Mouse (Mus musculus): Measurements from ENCODE around the gene Crlf1.

The Crlf1 gene

DNA sequence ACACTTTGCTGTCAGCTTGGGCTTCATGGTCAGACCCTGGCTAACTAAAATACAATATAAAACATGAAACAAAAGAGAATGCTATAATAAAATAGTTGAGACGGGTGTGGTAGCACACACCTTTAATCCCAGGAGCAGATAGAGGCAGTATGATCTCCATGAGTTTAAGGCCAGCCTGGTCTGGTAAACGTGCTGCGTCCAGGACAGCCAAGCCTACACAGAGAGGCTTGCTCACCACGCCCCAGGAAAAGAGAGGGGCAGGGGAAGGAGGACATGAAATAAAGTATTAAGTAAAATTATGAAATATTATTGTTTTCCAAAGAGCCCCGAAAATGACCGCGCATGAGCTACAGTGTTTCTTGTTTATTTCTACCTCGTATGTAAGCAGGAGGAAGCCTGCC lies 34.2 kb downstream of the Crlf1 start:
- DNase-seq: no peak

DNA sequence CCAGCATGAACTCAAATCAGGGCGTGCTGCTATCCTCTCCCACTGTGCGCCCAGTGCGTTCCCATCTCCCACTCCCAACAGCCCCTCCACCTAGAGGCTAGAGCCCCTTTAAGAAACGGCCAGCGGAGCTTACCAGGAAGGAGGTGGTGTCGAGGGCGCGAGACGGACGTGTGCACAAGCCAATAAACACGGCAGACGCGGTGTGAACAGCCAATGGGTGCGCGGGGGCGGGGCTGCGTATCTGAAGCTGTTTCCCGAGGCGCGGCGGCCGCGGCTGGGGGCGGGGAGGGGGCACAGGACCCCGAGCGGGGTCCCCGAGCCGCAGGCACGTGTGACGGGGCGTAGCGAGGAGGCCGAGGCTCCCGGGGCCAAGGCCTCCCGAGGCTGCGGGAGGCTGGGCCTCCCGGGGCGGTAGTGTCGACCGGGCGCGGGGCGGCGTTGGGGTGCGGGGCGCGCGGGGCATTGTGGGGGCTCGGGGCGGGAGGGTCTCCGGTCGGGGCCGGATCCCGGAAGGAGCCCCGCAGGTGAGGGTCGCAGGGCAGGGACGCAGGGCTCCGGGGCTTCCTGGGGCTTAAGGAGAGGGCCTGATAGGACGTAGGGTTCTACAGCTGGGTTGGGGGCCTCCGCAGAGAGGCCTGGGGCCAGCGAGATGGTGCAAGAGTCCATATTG lies 34.7 kb downstream of the Crlf1 start, which contains the start of the genes Fkbp8 and Kxd1:
TSS of gene Fkbp8 (plus strand) at position 213 of the 670 bp plus-strand sequence.
TSS of gene Kxd1 (minus strand) at position 445 of the 670 bp plus-strand sequence.
- peak; percentile 98 for DNase-seq

GRCm38 (mm10) chr8:70528182-70528797 lies 35.3 kb downstream of the Crlf1 start:
- DNase-seq: no peak

DNA sequence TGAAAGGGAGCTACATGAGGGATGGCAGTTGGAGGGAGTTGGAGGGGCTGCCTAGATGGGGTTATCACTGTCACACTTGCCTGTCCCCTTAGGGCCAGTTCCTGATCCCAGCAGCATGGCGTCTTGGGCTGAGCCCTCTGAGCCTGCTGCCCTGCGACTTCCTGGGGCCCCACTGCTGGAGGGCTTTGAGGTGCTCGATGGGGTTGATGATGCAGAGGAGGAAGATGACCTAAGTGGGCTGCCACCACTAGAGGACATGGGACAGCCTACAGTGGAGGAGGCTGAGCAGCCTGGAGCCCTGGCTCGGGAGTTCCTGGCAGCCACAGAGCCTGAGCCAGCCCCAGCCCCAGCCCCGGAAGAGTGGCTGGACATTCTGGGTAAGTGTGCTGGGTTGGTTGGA lies 36.3 kb downstream of the Crlf1 start:
- no peak for DNase-seq

- DNase-seq: no peak
Observed at GRCm38 (mm10) chr8:70529741-70530161, 36.8 kb downstream of the Crlf1 start.

DNA sequence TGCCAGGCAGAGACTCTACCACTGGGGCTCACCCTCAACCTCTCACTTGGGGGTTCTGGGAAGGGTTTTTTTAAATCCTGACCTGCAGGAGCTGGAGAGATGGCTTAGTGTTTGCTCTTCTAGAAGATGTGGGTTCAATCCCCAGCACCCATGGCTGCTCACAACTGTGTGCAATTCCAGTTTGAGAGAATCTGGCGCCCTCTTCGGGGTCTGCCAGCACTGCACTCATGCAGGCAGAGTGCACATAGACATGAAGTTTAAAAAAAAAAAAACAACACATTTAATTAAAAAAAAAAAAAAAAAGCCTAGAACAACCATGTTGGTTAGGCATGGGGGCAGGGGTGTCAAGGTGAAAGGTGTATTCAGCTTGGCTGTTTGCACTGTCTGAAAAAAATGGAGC lies 37.4 kb downstream of the Crlf1 start:
- DNase-seq: no peak

DNA sequence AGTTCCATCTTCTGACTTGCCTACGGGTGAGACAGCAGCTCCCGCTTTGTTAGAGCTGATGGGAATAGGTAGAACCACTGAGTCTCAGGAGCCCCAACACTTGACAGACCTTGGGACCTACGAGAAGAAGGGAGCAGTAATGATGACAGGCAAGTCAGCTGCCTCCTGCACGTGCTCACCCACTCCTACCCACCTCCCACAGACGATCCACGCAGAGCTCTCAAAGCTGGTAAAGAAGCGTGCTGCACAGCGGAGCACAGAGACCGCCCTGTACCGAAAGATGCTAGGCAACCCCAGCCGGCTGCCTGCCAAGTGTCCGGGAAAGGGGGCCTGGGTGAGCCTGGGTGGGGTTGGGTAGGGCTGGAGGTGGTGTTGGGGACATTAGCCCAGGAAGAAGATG lies 41.3 kb downstream of the Crlf1 start:
- DNase-seq: no peak

DNA sequence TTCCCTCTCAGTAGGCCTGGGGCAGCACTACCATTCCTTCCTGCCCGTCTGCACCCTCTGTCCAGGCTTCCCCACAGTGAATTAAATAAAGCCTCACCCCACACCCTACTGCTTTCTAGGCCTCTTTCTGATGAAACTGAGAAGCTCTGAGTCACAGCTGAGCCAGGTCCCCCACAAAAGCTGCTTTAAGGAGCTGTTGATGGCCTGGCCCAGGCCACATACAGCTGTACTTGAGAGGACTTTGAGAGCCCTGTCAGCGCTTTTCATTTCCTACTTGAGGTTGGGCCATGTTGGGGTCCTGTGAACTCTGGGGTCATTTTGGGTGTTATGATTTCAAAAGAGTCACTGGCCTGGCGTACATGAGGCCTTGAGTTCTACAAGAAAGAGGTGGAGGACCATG lies 42.3 kb downstream of the Crlf1 start:
- DNase-seq: no peak

- DNase-seq: no peak
Observed at GRCm38 (mm10) chr8:70535701-70536100, 42.7 kb downstream of the Crlf1 start.

GRCm38 (mm10) chr8:70538024-70538579 lies 45.1 kb downstream of the Crlf1 start:
- peak; percentile 59 for DNase-seq

DNA sequence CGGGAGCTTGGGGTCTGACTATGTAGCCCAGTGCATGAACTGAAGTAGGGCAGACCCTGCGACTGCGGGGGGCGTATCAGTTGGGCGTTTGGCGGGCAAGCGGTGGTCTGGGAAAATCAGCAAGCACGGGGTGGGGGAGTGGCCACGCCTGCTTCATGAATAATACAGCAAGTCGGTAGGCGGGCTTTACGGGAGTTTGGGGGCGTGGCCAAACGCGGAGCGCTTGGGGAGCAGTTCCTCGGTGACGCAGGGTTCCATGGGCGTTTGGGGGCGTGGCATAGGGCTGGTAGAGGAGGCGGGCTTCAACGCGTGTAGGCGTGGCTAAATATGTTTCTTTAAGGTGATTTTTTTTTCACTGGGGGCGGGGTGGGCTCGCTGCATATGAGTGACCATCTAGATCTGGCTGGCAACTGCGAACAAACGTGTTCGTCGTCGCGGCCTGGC lies 45.7 kb downstream of the Crlf1 start:
- peak; percentile 99 for DNase-seq

- DNase-seq: peak; percentile 98
Observed at GRCm38 (mm10) chr8:70539077-70539813, 46.3 kb downstream of the Crlf1 start, which contains the start of gene Ell. Ell (plus strand) TSS chr8:70539457.

DNA sequence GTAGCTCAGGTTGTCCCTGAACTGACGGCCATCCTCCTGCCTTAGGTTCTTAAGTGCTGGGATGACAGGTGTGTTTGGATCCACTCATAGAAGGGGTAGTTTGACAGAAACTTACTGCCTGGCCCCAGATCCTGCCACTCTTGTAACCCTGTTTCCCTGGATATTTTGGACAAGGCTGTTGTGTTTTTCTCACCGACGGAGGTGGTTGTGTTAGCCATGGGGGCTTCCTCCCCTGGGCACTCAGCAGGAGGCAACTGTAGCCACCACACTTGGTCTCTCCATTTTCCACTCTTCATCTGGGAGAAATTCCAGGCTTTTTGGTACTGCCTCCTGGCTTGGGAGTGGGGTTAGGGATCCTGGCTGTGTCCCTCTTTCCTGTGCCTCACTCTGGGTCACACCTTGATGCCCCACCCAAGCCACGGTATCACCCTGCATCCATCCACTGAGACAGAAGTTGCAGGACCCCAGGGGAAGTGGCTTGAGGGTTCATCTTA lies 47.1 kb downstream of the Crlf1 start:
- no peak for DNase-seq

DNA sequence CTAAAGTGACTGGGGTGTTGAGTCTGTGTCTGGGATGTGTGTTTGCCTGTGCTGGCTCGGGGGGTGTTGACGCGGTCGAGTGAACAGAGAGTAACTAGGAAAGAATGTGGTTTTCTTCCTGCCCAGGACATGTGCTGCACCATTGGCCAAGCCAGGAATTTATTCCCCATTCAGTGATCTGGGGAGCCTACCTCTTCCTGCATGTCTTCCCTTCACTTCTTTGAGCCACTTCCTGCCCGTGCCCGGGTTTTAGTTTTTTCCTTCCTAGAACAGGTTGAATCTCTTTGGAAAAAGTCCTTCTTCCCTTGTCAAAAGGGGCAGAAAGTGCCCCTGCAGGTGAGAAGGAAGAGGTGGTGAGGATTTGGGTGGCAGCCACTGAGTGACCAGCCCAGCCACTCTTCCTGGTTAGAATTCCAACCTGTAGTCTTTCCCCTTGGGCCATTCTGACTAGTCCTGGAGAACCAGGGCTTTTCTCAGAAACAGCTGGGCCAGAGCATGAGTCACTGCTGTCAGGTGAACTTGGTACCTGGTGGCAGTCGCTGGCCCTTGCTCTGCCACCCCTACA lies 47.6 kb downstream of the Crlf1 start:
- DNase-seq: no peak

- no peak for DNase-seq
Observed at GRCm38 (mm10) chr8:70541081-70541480, 48.1 kb downstream of the Crlf1 start.

DNA sequence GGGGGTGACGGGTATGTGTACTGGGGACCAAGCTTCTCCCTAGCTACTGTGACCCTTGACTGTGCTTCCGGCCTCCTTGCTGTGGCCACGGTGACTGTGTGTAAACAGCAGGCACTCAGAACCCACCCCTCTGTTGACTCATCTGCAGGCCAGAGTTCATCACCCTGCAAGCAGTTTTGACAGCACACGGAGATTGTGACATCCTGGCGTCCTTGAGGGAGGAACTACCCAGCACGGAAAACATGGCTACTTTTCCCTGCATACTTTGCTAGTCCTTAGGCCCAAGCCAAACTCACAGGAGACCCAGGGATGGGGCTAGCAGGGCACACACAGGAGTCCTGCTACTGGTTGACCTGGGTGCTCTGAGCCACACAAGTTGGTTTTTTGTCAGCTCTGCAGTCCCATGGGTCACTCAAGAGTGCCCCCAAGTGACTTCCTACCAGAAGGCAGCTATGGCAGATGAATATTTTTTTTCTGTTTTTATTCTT lies 51.3 kb downstream of the Crlf1 start:
- no peak for DNase-seq

- no peak for DNase-seq
Observed at GRCm38 (mm10) chr8:70546412-70546811, 53.5 kb downstream of the Crlf1 start.

- no peak for DNase-seq
Observed at GRCm38 (mm10) chr8:70547762-70548161, 54.8 kb downstream of the Crlf1 start.

DNA sequence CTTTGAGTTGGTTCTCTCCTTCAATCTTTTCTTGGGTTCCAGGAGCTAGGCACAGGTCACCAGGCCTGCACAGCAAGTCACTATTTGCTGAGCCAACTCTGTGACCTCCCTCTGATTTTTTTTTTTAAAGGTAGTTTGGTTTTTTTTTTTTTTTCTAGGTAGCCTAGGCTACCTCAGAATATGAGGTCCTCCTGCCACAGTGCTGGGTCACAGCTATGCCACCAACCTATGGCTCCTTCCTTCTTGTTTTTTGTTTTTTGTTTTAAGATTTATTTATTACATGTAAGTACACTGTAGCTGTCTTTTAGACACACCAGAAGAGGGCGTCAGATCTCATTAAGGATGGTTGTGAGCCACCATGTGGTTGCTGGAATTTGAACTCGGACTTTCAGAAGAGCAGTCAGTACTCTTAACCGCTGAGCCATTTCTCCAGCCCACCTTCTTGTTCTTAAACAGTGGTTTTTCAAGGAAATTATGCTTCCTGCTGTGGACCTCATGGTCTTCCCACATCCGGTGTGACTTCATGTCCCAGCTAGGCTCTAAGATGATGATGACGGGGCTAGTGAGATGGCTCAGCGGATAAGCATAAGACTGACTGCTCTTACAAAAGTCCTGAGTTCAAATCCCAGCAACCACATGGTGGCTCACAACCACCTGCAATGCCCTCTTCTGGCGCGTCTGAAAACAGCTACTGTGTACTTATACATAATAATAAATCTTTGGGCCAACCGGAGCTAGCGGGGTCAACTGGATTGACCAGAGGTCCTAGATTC lies 56.6 kb downstream of the Crlf1 start:
- no peak for DNase-seq

GRCm38 (mm10) chr8:70551558-70552161 lies 58.7 kb downstream of the Crlf1 start:
- DNase-seq: no peak

- DNase-seq: no peak
Observed at GRCm38 (mm10) chr8:70552836-70553235, 59.9 kb downstream of the Crlf1 start.
